Mouse (Mus musculus): ENCODE results near the gene Prss29. TPM values are rescaled to one million over a fixed set of nuclear protein-coding genes. Genes with fewer than 3 reads are reported as not detected.

The Prss29 gene
- polyA plus RNA-seq (2015; fragmentation: Nextera tagmentation; extraction: Ambion mirVana), result not detected in 2 replicates

- 74% methylated on average over 5 of the region's 5 CpGs for WGBS
- no peaks in the 10 kb centered on the region for H3K4me1 ChIP-seq (ENCODE audit: insufficient read depth, low read length)
- H3K27me3 ChIP-seq (ENCODE audit: insufficient read depth, low read length), result no peaks in the 10 kb centered on the region
- H3K4me2 ChIP-seq (replicated peaks; ENCODE audit: low read depth, low read length), result no peak within 1 kb of the TSS
- no peak within 1 kb of the TSS for H3K27ac ChIP-seq (ENCODE audit: low read length)
- H3K9ac ChIP-seq (replicated peaks; ENCODE audit: low read length), result no peak within 1 kb of the TSS
- no peaks in the 10 kb centered on the region for H3K36me3 ChIP-seq (ENCODE audit: insufficient read depth, low read length)
- no peaks in the 10 kb centered on the region for H3K9me3 ChIP-seq (ENCODE audit: low read length)
- ATAC-seq (ENCODE audit: low FRiP score, low TSS enrichment), result no peak
- no peak within 1 kb of the TSS for H3K4me3 ChIP-seq (ENCODE audit: low read length)
Measured at GRCm38 (mm10) chr17:25318354-25318753, at the start of gene Prss29. Gene Prss29 (plus strand): TSS chr17:25318654.

GRCm38 (mm10) chr17:25270795-25271335, 47.6 kb upstream of the Prss29 start:
- H3K9me3 ChIP-seq (ENCODE audit: low read length), result no peaks in the 10 kb centered on the region
- WGBS, result 75% methylated on average over 2 of the region's 2 CpGs
- no peak overlapping the region for H3K27ac ChIP-seq (ENCODE audit: low read length)
- peaks cover 44% of the 10 kb centered on the region for H3K36me3 ChIP-seq (ENCODE audit: insufficient read depth, low read length)
- H3K4me3 ChIP-seq (ENCODE audit: low read length), result peak overlapping the region; percentile 100
- H3K4me1 ChIP-seq (ENCODE audit: insufficient read depth, low read length), result peaks cover 30% of the 10 kb centered on the region
- H3K9ac ChIP-seq (replicated peaks; ENCODE audit: low read length), result 0 out of 2 replicates have a peak overlapping the region, but pooled peaks have one; percentile 99
- ATAC-seq (ENCODE audit: low FRiP score, low TSS enrichment), result no peak
- no peaks in the 10 kb centered on the region for H3K27me3 ChIP-seq (ENCODE audit: insufficient read depth, low read length)
- peak overlapping the region; percentile 100 for H3K4me2 ChIP-seq (replicated peaks; ENCODE audit: low read depth, low read length)

- no peak for ATAC-seq (ENCODE audit: low FRiP score, low TSS enrichment)
- H3K9ac ChIP-seq (replicated peaks; ENCODE audit: low read length), result peak overlapping the region; percentile 99
- peak overlapping the region; percentile 100 for H3K4me3 ChIP-seq (ENCODE audit: low read length)
- no peaks in the 10 kb centered on the region for H3K9me3 ChIP-seq (ENCODE audit: low read length)
- peaks cover 30% of the 10 kb centered on the region for H3K4me1 ChIP-seq (ENCODE audit: insufficient read depth, low read length)
- 1% methylated on average over 10 of the region's 10 CpGs for WGBS
- peak overlapping the region; percentile 100 for H3K4me2 ChIP-seq (replicated peaks; ENCODE audit: low read depth, low read length)
- no peaks in the 10 kb centered on the region for H3K27me3 ChIP-seq (ENCODE audit: insufficient read depth, low read length)
- H3K36me3 ChIP-seq (ENCODE audit: insufficient read depth, low read length), result peaks cover 29% of the 10 kb centered on the region
- H3K27ac ChIP-seq (ENCODE audit: low read length), result peak overlapping the region; percentile 100
Measured at GRCm38 (mm10) chr17:25272326-25272725, 46.1 kb upstream of the Prss29 start.

- Histone ChIP-seq H3K9ac (replicated peaks; ENCODE audit: low read length) (peak overlapping the region; percentile 99), H3K4me1 (ENCODE audit: insufficient read depth, low read length) (peaks cover 30% of the 10 kb centered on the region), H3K9me3 (ENCODE audit: low read length) (no peaks in the 10 kb centered on the region), H3K36me3 (ENCODE audit: insufficient read depth, low read length) (peaks cover 21% of the 10 kb centered on the region), H3K27me3 (ENCODE audit: insufficient read depth, low read length) (no peaks in the 10 kb centered on the region), H3K4me3 (ENCODE audit: low read length) (peak overlapping the region; percentile 100), H3K27ac (ENCODE audit: low read length) (peak overlapping the region; percentile 100), H3K4me2 (replicated peaks; ENCODE audit: low read depth, low read length) (peak overlapping the region; percentile 100)
- ATAC-seq (ENCODE audit: low FRiP score, low TSS enrichment), result peak; percentile 94
- under 1% methylated on average over 90 of the region's 92 CpGs for WGBS
Measured at GRCm38 (mm10) chr17:25272951-25273705, 45.3 kb upstream of the Prss29 start.

- Histone ChIP-seq H3K9ac (replicated peaks; ENCODE audit: low read length) (peak overlapping the region; percentile 99), H3K27ac (ENCODE audit: low read length) (peak overlapping the region; percentile 100), H3K4me3 (ENCODE audit: low read length) (peak overlapping the region; percentile 100), H3K36me3 (ENCODE audit: insufficient read depth, low read length) (peaks cover 14% of the 10 kb centered on the region), H3K27me3 (ENCODE audit: insufficient read depth, low read length) (no peaks in the 10 kb centered on the region), H3K9me3 (ENCODE audit: low read length) (no peaks in the 10 kb centered on the region), H3K4me1 (ENCODE audit: insufficient read depth, low read length) (peaks cover 30% of the 10 kb centered on the region), H3K4me2 (replicated peaks; ENCODE audit: low read depth, low read length) (peak overlapping the region; percentile 100)
- WGBS, result 1% methylated on average over 41 of the region's 45 CpGs
- ATAC-seq (ENCODE audit: low FRiP score, low TSS enrichment), result peak; percentile 85
Measured at GRCm38 (mm10) chr17:25273706-25274501, 44.5 kb upstream of the Prss29 start.

- peak within 1 kb of the TSS; percentile 100 for H3K4me3 ChIP-seq (ENCODE audit: low read length)
- peak within 1 kb of the TSS; percentile 100 for H3K27ac ChIP-seq (ENCODE audit: low read length)
- peaks cover 29% of the 10 kb centered on the region for H3K4me1 ChIP-seq (ENCODE audit: insufficient read depth, low read length)
- H3K9ac ChIP-seq (replicated peaks; ENCODE audit: low read length), result peak within 1 kb of the TSS; percentile 99
- WGBS, result 80% methylated on average over 9 of the region's 9 CpGs
- peaks cover 6% of the 10 kb centered on the region; the same call in 1 of the 2 replicates for H3K36me3 ChIP-seq (ENCODE audit: insufficient read depth, low read length)
- no peak for ATAC-seq (ENCODE audit: low FRiP score, low TSS enrichment)
- H3K4me2 ChIP-seq (replicated peaks; ENCODE audit: low read depth, low read length), result peak within 1 kb of the TSS; percentile 100
- H3K9me3 ChIP-seq (ENCODE audit: low read length), result no peaks in the 10 kb centered on the region
- H3K27me3 ChIP-seq (ENCODE audit: insufficient read depth, low read length), result no peaks in the 10 kb centered on the region
Measured at GRCm38 (mm10) chr17:25274571-25275346, 43.7 kb upstream of the Prss29 start, which contains the start of gene Ube2i. Gene Ube2i (minus strand): TSS chr17:25274622.

GRCm38 (mm10) chr17:25275833-25276232, 42.6 kb upstream of the Prss29 start:
- H3K4me1 ChIP-seq (ENCODE audit: insufficient read depth, low read length), result peaks cover 19% of the 10 kb centered on the region
- 0 out of 2 replicates have a peak, but pooled peaks cover under 1% of the 10 kb centered on the region for H3K36me3 ChIP-seq (ENCODE audit: insufficient read depth, low read length)
- ATAC-seq (ENCODE audit: low FRiP score, low TSS enrichment), result no peak
- no peaks in the 10 kb centered on the region for H3K9me3 ChIP-seq (ENCODE audit: low read length)
- no peak overlapping the region for H3K27ac ChIP-seq (ENCODE audit: low read length)
- H3K4me2 ChIP-seq (replicated peaks; ENCODE audit: low read depth, low read length), result no peak overlapping the region
- no peak overlapping the region for H3K4me3 ChIP-seq (ENCODE audit: low read length)
- no peak overlapping the region for H3K9ac ChIP-seq (replicated peaks; ENCODE audit: low read length)
- 94% methylated on average over 3 of the region's 3 CpGs for WGBS
- H3K27me3 ChIP-seq (ENCODE audit: insufficient read depth, low read length), result no peaks in the 10 kb centered on the region

- Histone ChIP-seq H3K27ac (ENCODE audit: low read length) (no peak overlapping the region), H3K4me2 (replicated peaks; ENCODE audit: low read depth, low read length) (peak overlapping the region; percentile 26; the same call in 1 of the 2 replicates), H3K27me3 (ENCODE audit: insufficient read depth, low read length) (no peaks in the 10 kb centered on the region), H3K9me3 (ENCODE audit: low read length) (no peaks in the 10 kb centered on the region; the same call in 1 of the 2 replicates), H3K4me3 (ENCODE audit: low read length) (no peak overlapping the region), H3K36me3 (ENCODE audit: insufficient read depth, low read length) (no peaks in the 10 kb centered on the region), H3K4me1 (ENCODE audit: insufficient read depth, low read length) (no peaks in the 10 kb centered on the region), H3K9ac (replicated peaks; ENCODE audit: low read length) (no peak overlapping the region)
- 39% methylated on average over 11 of the region's 11 CpGs for WGBS
- no peak for ATAC-seq (ENCODE audit: low FRiP score, low TSS enrichment)
Measured at GRCm38 (mm10) chr17:25282133-25282532, 36.3 kb upstream of the Prss29 start.

GRCm38 (mm10) chr17:25285033-25285432, 33.4 kb upstream of the Prss29 start:
- no peak overlapping the region for H3K9ac ChIP-seq (replicated peaks; ENCODE audit: low read length)
- no peaks in the 10 kb centered on the region for H3K36me3 ChIP-seq (ENCODE audit: insufficient read depth, low read length)
- WGBS, result 25% methylated on average over 3 of the region's 3 CpGs
- H3K27ac ChIP-seq (ENCODE audit: low read length), result no peak overlapping the region
- no peaks in the 10 kb centered on the region for H3K4me1 ChIP-seq (ENCODE audit: insufficient read depth, low read length)
- H3K4me2 ChIP-seq (replicated peaks; ENCODE audit: low read depth, low read length), result no peak overlapping the region
- H3K27me3 ChIP-seq (ENCODE audit: insufficient read depth, low read length), result no peaks in the 10 kb centered on the region
- H3K4me3 ChIP-seq (ENCODE audit: low read length), result no peak overlapping the region
- no peak for ATAC-seq (ENCODE audit: low FRiP score, low TSS enrichment)
- no peaks in the 10 kb centered on the region; the same call in 1 of the 2 replicates for H3K9me3 ChIP-seq (ENCODE audit: low read length)

Data from kidney, embryonic 16.5 days (tissue).